Mouse (Mus musculus) MEL (cell line): ENCODE results near the gene Gpr35. TPM values are rescaled to one million over a fixed set of nuclear protein-coding genes. Genes with fewer than 3 reads are reported as not detected.

Experiments
- DNase-seq: peaks from one replicate; pipeline ENCODE4 v3.0.0; 2011; ENCODE audit warnings: low read depth, low spot score
- H3K27ac ChIP-seq: 2 replicates; pipeline ENCODE4 v1.5.1; 2012; ENCODE audit warnings: low read depth, mild to moderate bottlenecking, control low read depth, low read length, moderate library complexity; ENCODE audit not compliant: control insufficient read depth
- H3K27me3 ChIP-seq, 2 experiments: fragments of 150-350 bp in 1 of 2; sonication (generic) in 1 of 2; 2 replicates each; pipeline ENCODE4 v1.6.1; 2012; ENCODE audit warnings: low read length in 2 of 2, mild to moderate bottlenecking in 2 of 2, improper control_type of control experiment in 1 of 2, moderate library complexity in 1 of 2; ENCODE audit not compliant: insufficient read depth in 2 of 2, control insufficient read depth in 1 of 2
- H3K36me3 ChIP-seq, 2 experiments: 2 replicates each; pipeline ENCODE4 v1.6.1; 2012 to 2014; ENCODE audit warnings: low read length in 2 of 2, improper control_type of control experiment in 1 of 2, inconsistent platforms in 1 of 2, mild to moderate bottlenecking in 1 of 2; ENCODE audit not compliant: insufficient read depth in 2 of 2, control insufficient read depth in 1 of 2
- H3K4me1 ChIP-seq, 2 experiments: fragments of 150-350 bp in 1 of 2; sonication (generic) in 1 of 2; 2 replicates each; pipeline ENCODE4 v1.6.1; 2012; ENCODE audit warnings: low read length in 2 of 2, improper control_type of control experiment in 1 of 2, mild to moderate bottlenecking in 1 of 2; ENCODE audit not compliant: insufficient read depth in 2 of 2, control insufficient read depth in 1 of 2
- H3K4me3 ChIP-seq, 2 experiments: fragments of 150-350 bp in 1 of 2; sonication (generic) in 1 of 2; 2 replicates each; pipeline ENCODE4 v1.5.1; 2012; ENCODE audit warnings: low read depth in 2 of 2, low read length in 2 of 2, mild to moderate bottlenecking in 2 of 2, moderate library complexity in 2 of 2, control low read depth in 1 of 2, improper control_type of control experiment in 1 of 2; ENCODE audit not compliant: control insufficient read depth in 1 of 2, insufficient read depth in 1 of 2
- H3K79me2 ChIP-seq: 2 replicates; pipeline ENCODE4 v1.6.1; 2012; ENCODE audit warnings: mild to moderate bottlenecking, low read length, moderate library complexity; ENCODE audit not compliant: control insufficient read depth, poor library complexity, insufficient read depth
- H3K9ac ChIP-seq: 2 replicates; pipeline ENCODE4 v1.6.1; 2012; ENCODE audit warnings: low read depth, mild to moderate bottlenecking, control low read depth, low read length, moderate library complexity; ENCODE audit not compliant: control insufficient read depth, poor library complexity, severe bottlenecking
- H3K9me3 ChIP-seq: fragments of 150-350 bp; sonication (generic); replicated peaks from 2 replicates; pipeline ENCODE4 v1.6.1; 2012; ENCODE audit warnings: mild to moderate bottlenecking, low read length, improper control_type of control experiment, moderate library complexity; ENCODE audit not compliant: insufficient read depth
- HCFC1 ChIP-seq: IDR thresholded peaks from 2 replicates; pipeline ENCODE4 v1.6.1; 2012; ENCODE audit warnings: low read depth, mild to moderate bottlenecking, inconsistent platforms, low read length, improper control_type of control experiment, moderate library complexity
- RAD21 ChIP-seq: IDR thresholded peaks from 2 replicates; pipeline ENCODE4 v1.6.1; 2011; ENCODE audit warnings: mild to moderate bottlenecking, low read depth, low read length, improper control_type of control experiment
- TBP ChIP-seq: IDR thresholded peaks from 2 replicates; pipeline ENCODE4 v1.8.0; 2011; ENCODE audit warnings: low read depth, low read length, improper control_type of control experiment
- polyA plus RNA-seq, 2 experiments: library from polyadenylated mRNA; stranded (reverse) in 1 of 2; unstranded in 1 of 2; fragments of >175 nt in 1 of 2; fragments of >200 nt in 1 of 2; gene quantifications; 2 replicates each; pipeline versions ENCODE4 v1.2.1 to v1.2.4; 2012; ENCODE audit warnings: low replicate concordance in 2 of 2, low read depth in 1 of 2; ENCODE audit not compliant: insufficient read length in 2 of 2, insufficient read depth in 1 of 2, missing spikeins in 1 of 2
- total RNA-seq: library from RNA; depleted of rRNA; stranded (reverse); fragments of 300-350 nt; gene quantifications from 2 replicates; pipeline ENCODE4 v1.2.3, GENCODE M21; 2012; rRNA removed

The Gpr35 gene
- total and polyA plus RNA-seq, 3 experiments: 0.22 TPM; not detected in 2

- Histone ChIP-seq H3K9me3 (no peaks in the 10 kb centered on the region), H3K9ac (no peak overlapping the region), H3K36me3 (no peaks in the 10 kb centered on the region), H3K27ac (no peak overlapping the region), H3K27me3 (no peaks in the 10 kb centered on the region), H3K79me2 (no peaks in the 10 kb centered on the region), H3K4me1 (no peaks in the 10 kb centered on the region), H3K4me3 (no peak overlapping the region)
- no peak for DNase-seq
- TF ChIP-seq RAD21 (no peak), TBP (no peak)
Observed at GRCm38 (mm10) chr1:93033989-93034388, 83.3 kb downstream of the Gpr35 start.

- no peak for TF ChIP-seq HCFC1
- TF ChIP-seq, all 39 proteins: peak for 0
Observed at GRCm38 (mm10) chr1:93035981-93036380, 85.3 kb downstream of the Gpr35 start.

More at GRCm38 (mm10) chr1:93035981-93036380, 85.3 kb downstream of the Gpr35 start:
- H3K4me1 ChIP-seq: no peaks in the 10 kb centered on the region
- no peaks in the 10 kb centered on the region for H3K36me3 ChIP-seq
- H3K27ac ChIP-seq: no peak overlapping the region
- no peaks in the 10 kb centered on the region for H3K27me3 ChIP-seq
- no peak for DNase-seq
- H3K4me3 ChIP-seq: no peak overlapping the region
- H3K9ac ChIP-seq: no peak overlapping the region
- no peaks in the 10 kb centered on the region for H3K79me2 ChIP-seq
- H3K9me3 ChIP-seq: no peaks in the 10 kb centered on the region

Other genes with a start within 250 kb of the Gpr35 start
- gene Gpc1, start 119.2 kb upstream of the Gpr35 start, total RNA-seq: 0.16 and 0.23 TPM in 2 replicates
- 1 to 10 TPM in 1 of 2 experiments, not detected in 1; 3.6 TPM for gene Gpc1, start 119.2 kb upstream of the Gpr35 start, polyA plus RNA-seq
- gene Ankmy1, start 48.0 kb upstream of the Gpr35 start, total RNA-seq: 0.07 TPM in 1 of 2 replicates, not detected in the other
- gene Ankmy1, start 48.0 kb upstream of the Gpr35 start, polyA plus RNA-seq: under 1 TPM in 1 of 2 experiments, not detected in 1; 0.08 TPM
- gene Dusp28, start 43.9 kb upstream of the Gpr35 start, total RNA-seq: 10.1 and 11.9 TPM in 2 replicates
- 10 to 100 TPM in 1 of 2 experiments, not detected in 1; 12.0 TPM for gene Dusp28, start 43.9 kb upstream of the Gpr35 start, polyA plus RNA-seq
- 25.2 and 31.1 TPM in 2 replicates for gene Rnpepl1, start 40.1 kb upstream of the Gpr35 start, total RNA-seq
- gene Rnpepl1, start 40.1 kb upstream of the Gpr35 start, polyA plus RNA-seq: 10 to 100 TPM in 1 of 2 experiments, not detected in 1; 91.0 TPM
- gene Capn10, start 16.5 kb upstream of the Gpr35 start, total RNA-seq: 30.5 and 30.7 TPM in 2 replicates
- gene Capn10, start 16.5 kb upstream of the Gpr35 start, polyA plus RNA-seq: 10 to 100 TPM in 1 of 2 experiments, not detected in 1; 43.3 TPM
- gene Aqp12, start 55.5 kb downstream of the Gpr35 start, total RNA-seq: not detected in 2 replicates
- gene Aqp12, start 55.5 kb downstream of the Gpr35 start, polyA plus RNA-seq: not detected
- not detected in 2 replicates for gene Kif1a, start 151.1 kb downstream of the Gpr35 start, total RNA-seq
- not detected for gene Kif1a, start 151.1 kb downstream of the Gpr35 start, polyA plus RNA-seq
- not detected in 2 replicates for gene Agxt, start 184.4 kb downstream of the Gpr35 start, total RNA-seq
- not detected for gene Agxt, start 184.4 kb downstream of the Gpr35 start, polyA plus RNA-seq
- not detected in 2 replicates for gene 2310007B03Rik, start 210.1 kb downstream of the Gpr35 start, total RNA-seq
- not detected for gene 2310007B03Rik, start 210.1 kb downstream of the Gpr35 start, polyA plus RNA-seq
- not detected in 2 replicates for gene Crocc2, start 217.9 kb downstream of the Gpr35 start, total RNA-seq
- gene Crocc2, start 217.9 kb downstream of the Gpr35 start, polyA plus RNA-seq: not detected